Comparison of ENCODE assay signal across 8 mouse cellular contexts in genomic region chr11:32226124-32226871, GRCm38 (mm10). TPM values are rescaled to one million over a fixed set of nuclear protein-coding genes. Genes with fewer than 3 reads are reported as not detected.
A peak's percentile ranks its signal among the peaks of the same experiment; 100 is the strongest.
DNase-seq lines count a peak whose midpoint lies in the region; TF ChIP-seq lines count a peak whose summit lies in the region.

Mpg (plus strand) TSS chr11:32226505.

- H3K4me3 ChIP-seq in cortical plate, adult 2 months (ENCODE audit: insufficient read depth, low read length) = peak within 1 kb of the TSS; percentile 52

- H3K4me1 ChIP-seq in cortical plate, adult 2 months (ENCODE audit: control insufficient read depth, insufficient read depth, low read length) = peaks cover 13% of the 10 kb centered on the region

- DNase-seq in adrenal gland, adult (ENCODE audit: inconsistent age in 2 of 2, low spot score in 1 of 2) = peak; percentile 92 to 97
- peak; percentile 89 for DNase-seq in gastrocnemius, postnatal 10 days
- DNase-seq in induced T-regulatory cell, adult 2 months (ENCODE audit: low read depth) = peak; percentile 94
- peak; percentile 89 to 93 for DNase-seq in left cerebral cortex, postnatal 25 days (ENCODE audit: low spot score in 2 of 2)
- DNase-seq in mesoderm, embryonic 11.5 days (ENCODE audit: low read depth, low spot score) = peak; percentile 89
- peak; percentile 90 for DNase-seq in right cerebral cortex, postnatal 25 days
- peak; percentile 86 for DNase-seq in yolk sac, embryonic 10.5 days (ENCODE audit: low spot score)

- peak; percentile 66 for TF ChIP-seq POLR2A in cortical plate, adult 2 months (IDR thresholded peaks at IDR 0.05; ENCODE audit: extremely low read depth, insufficient read depth, low read length)

- no peak for TF ChIP-seq CTCF in cortical plate, adult 2 months (IDR thresholded peaks at IDR 0.05; ENCODE audit: extremely low read depth, insufficient read depth, low read length)

- intact Hi-C loops in left cerebral cortex, postnatal 25 days (cut with DNase I) = no loop called here

- peak within 1 kb of the TSS; percentile 94 for H3K27ac ChIP-seq in cortical plate, adult 2 months (ENCODE audit: insufficient read depth, low read length)

RNA-seq across cellular contexts. Expression of gene Mpg, which starts in this region (rescaled TPM):
- polyA plus RNA-seq in cortical plate, adult 2 months (2012; rRNA removed) = 14.2 and 15.4 TPM in 2 replicates
- total RNA-seq in gastrocnemius, postnatal 10 days (2021) = 10 to 100 TPM; 11.2 to 14.3 TPM
- 10 to 100 TPM; 20.0 to 20.8 TPM for total RNA-seq in left cerebral cortex, postnatal 25 days (2021)

Comparison
In these comparisons a context has a peak if more than half of its experiments do, and no peak if none do; other contexts are left out.
1. Peak in every context shown above with its lines: DNase-seq, H3K4me3 ChIP-seq and H3K27ac ChIP-seq.